Mouse (Mus musculus): ENCODE data around the gene Dgat2.

DNA sequence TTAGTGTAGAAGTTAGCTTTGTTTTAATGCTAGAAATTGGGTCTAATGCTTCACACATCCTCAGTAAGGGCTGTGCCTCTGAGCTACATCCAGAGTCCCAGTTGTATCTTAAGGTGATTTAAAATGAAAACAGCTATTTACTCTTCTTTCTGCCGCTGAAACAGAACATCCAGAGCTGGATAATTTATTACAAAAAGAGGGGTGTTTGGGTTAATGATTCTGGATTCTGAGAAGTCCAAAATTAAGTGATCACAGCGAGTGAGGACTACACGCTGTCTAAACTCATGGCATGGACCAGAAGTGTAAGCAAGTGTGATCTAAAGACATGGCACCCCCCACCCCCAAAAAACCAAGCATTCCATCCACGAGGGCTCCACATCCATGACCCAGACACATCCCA lies 11.4 kb upstream of the Dgat2 start:
- no peak for TF ChIP-seq CTCF (IDR thresholded peaks at IDR 0.05; ENCODE audit: low read depth)
- TF ChIP-seq EP300 (IDR thresholded peaks at IDR 0.05; ENCODE audit: low read depth), result no peak
